Mouse (Mus musculus) cerebellum, adult 2 months (tissue): ENCODE data around the gene Rev3l. TPM values are rescaled to one million over a fixed set of nuclear protein-coding genes. Genes with fewer than 3 reads are reported as not detected.

Experiments used
- DNase-seq, 2 experiments: peaks; one replicate each; pipeline ENCODE4 v3.0.0; 2021
- H3K27ac ChIP-seq: fragments of 200-500 bp; 2 replicates; pipeline ENCODE4 v1.5.1; 2012; ENCODE audit warnings: low read length, control low read depth, inconsistent platforms; ENCODE audit not compliant: insufficient read depth
- H3K27me3 ChIP-seq: fragments of 200-500 bp; 2 replicates; pipeline ENCODE4 v1.6.1; 2012; ENCODE audit warnings: inconsistent platforms, mild to moderate bottlenecking, low read length, moderate library complexity; ENCODE audit not compliant: control insufficient read depth, insufficient read depth
- H3K4me1 ChIP-seq: fragments of 200-500 bp; 2 replicates; pipeline ENCODE4 v1.6.1; 2011; ENCODE audit warnings: low read length; ENCODE audit not compliant: control insufficient read depth, insufficient read depth
- H3K4me3 ChIP-seq: fragments of 200-500 bp; replicated peaks from 2 replicates; pipeline ENCODE3; 2011; ENCODE audit warnings: mild to moderate bottlenecking, low read depth, low read length, control low read depth; ENCODE audit not compliant: insufficient read depth
- CTCF ChIP-seq: fragments of 200-500 bp; IDR thresholded peaks from 2 replicates; pipeline ENCODE4 v1.5.1; 2011; ENCODE audit warnings: low read depth, mild to moderate bottlenecking, control low read depth, low read length, moderate library complexity, borderline replicate concordance; ENCODE audit not compliant: insufficient read depth
- POLR2A ChIP-seq: fragments of 200-500 bp; IDR thresholded peaks from 2 replicates; pipeline ENCODE4 v1.6.1; 2011; ENCODE audit warnings: low read length, control low read depth, borderline replicate concordance; ENCODE audit not compliant: insufficient read depth
- WGBS: fragments of 180-500 bp; shearing (Covaris S2); methylation state at CpG from one replicate; pipeline ENCODE4 v1.1.7; 2018; 5-methylcytosine and 5-hydroxymethylcytosine counted together
- polyA plus RNA-seq: library from polyadenylated mRNA; depleted of rRNA; stranded (reverse); fragments of >200 nt; gene quantifications from 2 replicates; pipeline ENCODE4 v1.2.3, GENCODE M21; 2012; rRNA removed

The Rev3l gene
- 51.9 and 59.2 TPM in 2 replicates for polyA plus RNA-seq

- peak in 1 of 2 experiments; percentile 92 for DNase-seq
- H3K27me3 ChIP-seq = no peaks in the 10 kb centered on the region
- TF ChIP-seq CTCF (no peak), POLR2A (peak; percentile 53)
- under 1% methylated on average over 51 of the region's 64 CpGs for whole genome bisulfite sequencing
- H3K4me3 ChIP-seq = peak within 1 kb of the TSS; percentile 84
- peak within 1 kb of the TSS; percentile 99 for H3K27ac ChIP-seq
- peaks cover 3% of the 10 kb centered on the region for H3K4me1 ChIP-seq
Observed at GRCm38 (mm10) chr10:39731736-39732265, at the start of gene Rev3l. Rev3l (plus strand) TSS chr10:39732118.

- H3K27me3 ChIP-seq = no peaks in the 10 kb centered on the region
- DNase-seq = no peak
- 78% methylated on average over 2 of the region's 2 CpGs for WGBS
- H3K27ac ChIP-seq = no peak overlapping the region
- no peak overlapping the region for H3K4me3 ChIP-seq
- H3K4me1 ChIP-seq = no peaks in the 10 kb centered on the region
- no peak for TF ChIP-seq CTCF
- no peak for TF ChIP-seq POLR2A
Observed at GRCm38 (mm10) chr10:39682556-39682955, 49.4 kb upstream of the Rev3l start.

GRCm38 (mm10) chr10:39683481-39683880 lies 48.4 kb upstream of the Rev3l start:
- TF ChIP-seq POLR2A = no peak
- no peak for TF ChIP-seq CTCF
- Histone ChIP-seq H3K27me3 (no peaks in the 10 kb centered on the region), H3K27ac (no peak overlapping the region), H3K4me1 (no peaks in the 10 kb centered on the region), H3K4me3 (no peak overlapping the region)
- 87% methylated on average over 2 of the region's 2 CpGs for WGBS
- no peak for DNase-seq

- TF ChIP-seq CTCF (no peak), POLR2A (no peak)
- Histone ChIP-seq H3K27ac (no peak overlapping the region), H3K4me3 (no peak overlapping the region), H3K27me3 (no peaks in the 10 kb centered on the region), H3K4me1 (no peaks in the 10 kb centered on the region)
- WGBS = 85% methylated on average over 4 of the region's 4 CpGs
- DNase-seq = no peak
Observed at GRCm38 (mm10) chr10:39686811-39687210, 45.1 kb upstream of the Rev3l start.

GRCm38 (mm10) chr10:39687851-39688250 lies 44.1 kb upstream of the Rev3l start:
- Histone ChIP-seq H3K27ac (no peak overlapping the region), H3K4me3 (no peak overlapping the region), H3K27me3 (no peaks in the 10 kb centered on the region), H3K4me1 (no peaks in the 10 kb centered on the region)
- 25% methylated on average over 3 of the region's 3 CpGs for WGBS
- TF ChIP-seq CTCF = no peak
- peak in 1 of 2 experiments; percentile 49 for DNase-seq

- Histone ChIP-seq H3K4me1 (no peaks in the 10 kb centered on the region), H3K27me3 (no peaks in the 10 kb centered on the region), H3K4me3 (no peak overlapping the region), H3K27ac (no peak overlapping the region)
- 70% methylated on average over 11 of the region's 11 CpGs for WGBS
- DNase-seq = no peak
- TF ChIP-seq POLR2A (no peak), CTCF (no peak)
Observed at GRCm38 (mm10) chr10:39691351-39692064, 40.4 kb upstream of the Rev3l start.

GRCm38 (mm10) chr10:39692152-39692551 lies 39.8 kb upstream of the Rev3l start:
- Histone ChIP-seq H3K4me1 (no peaks in the 10 kb centered on the region), H3K27me3 (no peaks in the 10 kb centered on the region), H3K4me3 (no peak overlapping the region), H3K27ac (no peak overlapping the region)
- no peak for DNase-seq
- TF ChIP-seq CTCF = no peak
- TF ChIP-seq POLR2A = no peak
- 85% methylated on average over 2 of the region's 2 CpGs for WGBS
